Mouse (Mus musculus): ENCODE measurements around the gene Arl6ip4. TPM values are rescaled to one million over a fixed set of nuclear protein-coding genes. Genes with fewer than 3 reads are reported as not detected.

Gene Arl6ip4
- total RNA-seq, 2 experiments from 2014 or later, result 38.3 to 41.2 TPM

DNA sequence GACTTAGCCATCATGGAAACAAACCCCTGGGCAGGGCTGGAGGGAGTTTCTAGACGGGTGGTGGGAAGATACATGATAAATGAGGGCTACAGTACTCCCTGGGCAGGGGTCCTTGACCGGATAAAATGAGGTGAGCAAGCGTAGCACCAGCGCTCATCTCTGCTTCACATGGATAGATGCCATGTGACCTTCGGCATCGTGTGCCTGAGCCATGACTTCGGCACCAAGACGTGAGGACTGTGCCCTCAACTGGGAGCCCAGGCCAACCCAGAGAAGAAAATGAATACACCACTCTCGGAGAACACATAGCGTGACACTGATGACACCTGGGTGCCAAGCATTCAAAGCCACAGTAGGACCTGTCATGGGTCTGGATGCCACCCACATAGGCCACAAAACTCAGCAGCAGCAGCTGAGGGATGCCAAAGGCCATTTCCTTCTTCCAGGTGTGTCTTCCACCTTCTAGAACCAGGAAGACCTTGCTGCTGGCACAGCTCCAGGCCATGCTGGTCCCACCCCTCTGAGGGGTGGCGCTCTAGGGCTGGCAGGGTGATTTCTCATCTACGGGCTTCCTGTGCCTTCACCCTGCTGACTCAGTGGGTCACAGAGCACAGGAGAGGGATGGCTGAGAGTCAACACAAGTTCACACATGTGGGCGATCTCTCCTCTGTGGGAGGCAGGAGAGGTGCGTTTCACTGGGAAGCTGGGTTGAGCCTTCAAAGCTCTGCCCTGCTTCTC, 31.9 kb upstream of the Arl6ip4 start:
- TF ChIP-seq CTCF (IDR thresholded peaks at IDR 0.05), result no peak
- no peak for DNase-seq
- intact Hi-C loops (cut with DNase I), result loop anchor here (1.0 to 2.0 kb wide), 2 partner anchors 83 to 137 kb away; no protein-coding TSS in a partner anchor
- Histone ChIP-seq H3K4me3 (no peak overlapping the region), H3K27ac (no peak overlapping the region)

DNA sequence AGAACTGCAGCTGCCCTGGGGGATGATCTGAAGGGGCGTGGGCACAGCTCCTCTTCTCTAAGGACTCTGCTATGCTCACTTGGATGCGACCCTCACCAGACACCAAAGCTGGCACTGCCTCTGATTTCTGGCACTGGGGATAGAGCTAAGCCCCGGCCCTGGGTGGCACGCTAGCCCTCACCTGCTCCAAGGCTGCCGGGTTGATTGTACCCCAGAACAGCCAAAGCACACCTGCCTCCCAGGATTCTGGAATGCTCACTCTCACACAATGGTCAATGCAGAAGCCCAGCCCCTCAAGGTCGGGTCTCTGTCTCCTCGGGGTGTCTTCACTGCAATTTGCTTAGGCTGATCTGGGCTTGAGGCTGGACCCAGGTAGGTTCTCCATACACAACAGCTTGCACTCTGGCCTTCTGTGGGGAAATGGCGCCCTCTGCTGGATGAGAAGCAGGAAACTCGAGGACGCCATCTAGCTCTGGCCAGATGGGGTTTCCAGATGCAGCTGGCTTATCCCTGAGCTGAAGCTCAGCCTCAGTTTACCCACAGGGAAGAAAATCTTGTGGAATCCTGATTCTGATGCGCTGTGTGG, 31.2 kb upstream of the Arl6ip4 start:
- DNase-seq, result peak; percentile 90
- peak; percentile 96 for TF ChIP-seq CTCF (IDR thresholded peaks at IDR 0.05)
- intact Hi-C loops (cut with DNase I), result loop anchor here (1.0 to 2.0 kb wide), 2 partner anchors 83 to 138 kb away; no protein-coding TSS in a partner anchor

DNA sequence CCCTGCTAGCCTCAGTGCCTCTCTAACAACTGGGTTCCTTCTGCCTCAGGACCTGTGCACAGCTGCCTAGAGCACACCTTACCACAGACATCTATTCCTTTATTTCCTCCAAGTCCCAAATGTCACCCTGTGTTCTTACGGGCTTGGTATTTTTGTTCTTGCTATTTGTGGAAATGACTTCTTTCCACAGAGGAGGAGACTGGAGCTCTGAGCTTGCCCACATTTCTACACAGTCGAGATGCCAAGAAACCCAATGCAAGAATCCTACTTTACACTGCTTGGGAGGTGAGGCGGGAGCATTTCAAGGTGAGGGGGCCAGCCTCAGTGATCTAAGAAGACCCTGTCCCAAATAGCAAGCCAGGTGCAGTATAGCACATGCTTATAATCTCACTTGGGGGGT, 30.4 kb upstream of the Arl6ip4 start:
- Histone ChIP-seq H3K27ac (peak overlapping the region; percentile 79), H3K4me3 (peak overlapping the region; percentile 38; the same call in 1 of the 2 replicates)
- TF ChIP-seq CTCF (IDR thresholded peaks at IDR 0.05), result no peak
- DNase-seq, result no peak
- intact Hi-C loops (cut with DNase I), result loop anchor here (2.0 kb wide), 1 partner anchor 139 kb away; no protein-coding TSS in a partner anchor

More for the DNA sequence above, 31.2 kb upstream of the Arl6ip4 start:
- H3K4me3 ChIP-seq, result peak overlapping the region; percentile 38
- peak overlapping the region; percentile 79 for H3K27ac ChIP-seq

DNA sequence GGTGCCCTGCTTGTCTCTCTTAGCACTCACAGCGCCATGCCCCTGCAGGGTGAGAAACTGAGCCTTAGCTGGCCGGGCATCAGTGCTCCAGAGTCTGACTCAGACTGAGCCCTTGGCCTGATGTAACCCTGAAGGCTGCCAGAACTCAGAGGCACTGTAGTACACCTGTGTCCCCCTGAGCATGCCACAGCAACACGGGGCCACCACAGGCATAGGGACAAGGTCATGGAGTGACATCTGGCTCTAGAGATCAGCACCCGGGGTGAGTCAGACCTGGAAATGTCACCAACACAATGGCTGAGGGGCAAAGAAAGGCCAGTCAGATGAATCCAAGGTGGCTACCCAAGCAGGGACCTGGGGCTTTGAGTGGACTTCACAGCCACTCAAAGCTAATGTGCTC, 29.0 kb upstream of the Arl6ip4 start:
- no peak for TF ChIP-seq CTCF (IDR thresholded peaks at IDR 0.05)
- H3K4me3 ChIP-seq, result no peak overlapping the region
- H3K27ac ChIP-seq, result peak overlapping the region; percentile 8; the same call in 1 of the 2 replicates
- DNase-seq, result no peak
- intact Hi-C loops (cut with DNase I), result no loop called here

DNA sequence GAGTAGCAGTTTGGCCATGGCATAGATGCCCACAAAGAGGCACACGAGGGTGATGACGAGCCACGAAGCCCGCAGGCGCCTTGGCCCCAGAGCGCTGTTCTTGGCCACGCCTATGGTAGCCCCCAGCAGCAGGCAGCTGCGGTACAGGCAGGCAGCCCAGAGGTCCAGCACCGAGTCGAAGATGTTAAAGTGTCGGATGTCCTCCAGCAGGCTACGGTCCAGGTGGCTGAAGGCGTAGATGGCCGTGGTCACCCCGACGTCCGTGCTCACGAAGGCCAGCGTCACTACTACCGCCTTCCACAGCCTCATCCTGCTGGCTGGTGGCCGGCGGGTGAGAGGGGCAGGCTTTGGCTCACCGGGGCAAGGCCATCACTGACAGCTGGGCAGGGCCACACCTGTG, 26.0 kb upstream of the Arl6ip4 start:
- Histone ChIP-seq H3K4me3 (no peak overlapping the region), H3K27ac (no peak overlapping the region; the same call in 1 of the 2 replicates)
- intact Hi-C loops (cut with DNase I), result no loop called here
- peak; percentile 86 for DNase-seq
- TF ChIP-seq CTCF (IDR thresholded peaks at IDR 0.05), result no peak

DNA sequence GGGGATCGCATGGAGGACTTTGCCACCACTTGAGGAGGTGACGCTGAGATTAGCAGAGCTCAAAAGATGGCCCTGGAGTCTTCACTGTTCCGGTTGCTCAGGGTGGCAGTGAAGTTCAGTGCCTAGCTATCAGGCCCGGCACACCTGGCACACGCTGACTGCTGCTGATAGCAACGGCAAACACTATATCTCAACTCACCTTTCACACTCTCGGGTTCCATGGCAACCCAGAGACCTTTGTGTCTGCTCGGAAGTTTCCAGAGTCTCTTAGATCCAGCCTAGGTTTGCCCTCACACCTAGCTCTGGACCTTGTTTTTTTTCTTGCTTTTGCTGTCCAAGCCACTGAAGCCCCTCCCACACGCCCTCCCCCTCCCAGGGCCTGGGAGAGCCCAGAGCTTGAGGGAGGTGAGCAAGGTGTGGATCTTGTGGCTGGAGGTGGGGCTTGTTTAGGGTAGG, 23.9 kb upstream of the Arl6ip4 start:
- H3K4me3 ChIP-seq, result no peak overlapping the region
- no peak for TF ChIP-seq CTCF (IDR thresholded peaks at IDR 0.05)
- DNase-seq, result no peak
- intact Hi-C loops (cut with DNase I), result no loop called here
- peak overlapping the region; percentile 28; the same call in 1 of the 2 replicates for H3K27ac ChIP-seq

DNA sequence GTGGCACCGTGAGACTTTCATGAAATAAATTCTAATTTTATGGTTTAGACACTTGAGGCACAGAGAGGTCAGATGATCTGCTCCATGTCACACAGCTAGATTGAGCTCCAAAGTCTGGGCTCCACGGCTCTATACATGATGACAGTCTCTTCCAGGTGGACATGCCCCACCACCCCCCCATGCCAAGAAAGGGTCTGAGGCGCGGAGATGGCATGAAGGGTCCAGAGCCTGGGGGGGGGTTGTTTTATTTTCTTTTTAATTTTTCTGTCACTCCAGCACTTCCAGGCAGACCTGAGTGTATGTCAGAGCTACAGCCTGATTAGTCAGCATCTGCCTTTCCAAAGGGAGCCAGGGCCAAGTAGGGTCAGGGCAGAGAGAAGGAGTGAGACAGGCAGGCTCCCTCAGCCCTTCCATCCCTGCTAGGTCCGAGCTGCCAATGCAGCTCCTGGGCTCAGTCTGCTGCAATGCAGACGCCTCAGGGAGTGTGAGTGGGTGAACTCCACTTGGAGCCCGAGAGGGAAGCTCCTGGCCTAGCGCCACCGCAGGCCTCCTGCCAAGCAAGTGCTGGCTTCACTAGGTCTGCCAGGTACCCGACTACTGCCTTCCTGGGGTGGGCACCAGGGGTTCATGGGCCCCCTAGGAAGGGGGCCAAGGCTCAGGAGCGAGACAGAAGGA, 22.6 kb upstream of the Arl6ip4 start:
- H3K4me3 ChIP-seq, result peak overlapping the region; percentile 9; the same call in 1 of the 2 replicates
- peak; percentile 79 for DNase-seq
- no peak for TF ChIP-seq CTCF (IDR thresholded peaks at IDR 0.05)
- intact Hi-C loops (cut with DNase I), result no loop called here
- peak overlapping the region; percentile 60 for H3K27ac ChIP-seq

DNA sequence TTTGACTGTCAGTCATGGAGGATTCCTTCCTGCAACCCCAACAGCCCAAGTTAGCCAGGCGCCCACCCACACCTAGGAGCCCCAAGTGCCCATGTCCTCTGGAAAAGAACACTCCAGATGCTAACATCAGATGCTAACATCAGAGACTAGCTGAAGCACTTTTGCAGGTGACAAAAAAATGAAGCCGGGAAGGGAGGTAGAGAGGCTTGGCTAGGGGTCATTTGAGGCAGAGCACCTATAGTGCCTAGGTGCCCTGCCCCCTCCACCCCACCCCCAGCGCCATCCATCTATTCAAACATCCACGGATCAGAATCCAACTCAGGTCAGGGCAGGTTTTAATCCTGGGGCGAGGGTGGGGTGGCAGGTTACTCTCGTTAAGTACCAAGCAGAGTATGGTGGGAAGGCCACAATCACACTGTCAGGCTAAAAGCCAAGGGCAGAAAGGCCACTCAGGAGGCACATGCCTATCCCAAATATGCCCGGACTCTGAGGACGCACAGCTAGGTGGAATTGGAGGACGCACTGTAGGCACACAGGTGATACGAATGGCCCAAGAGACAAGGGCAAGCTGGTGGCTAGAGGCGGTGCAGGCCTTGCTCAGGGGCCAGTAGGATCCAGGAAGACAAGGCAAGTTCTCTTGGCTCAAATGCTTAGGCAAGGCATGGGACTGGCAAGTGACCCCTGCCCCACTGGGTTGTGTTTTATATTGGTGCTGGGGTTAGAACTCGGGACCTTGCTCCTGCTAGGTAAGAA, 21.9 kb upstream of the Arl6ip4 start:
- peak overlapping the region; percentile 9; the same call in 1 of the 2 replicates for H3K4me3 ChIP-seq
- peak overlapping the region; percentile 60 for H3K27ac ChIP-seq
- no peak for DNase-seq
- intact Hi-C loops (cut with DNase I), result no loop called here
- TF ChIP-seq CTCF (IDR thresholded peaks at IDR 0.05), result no peak

DNA sequence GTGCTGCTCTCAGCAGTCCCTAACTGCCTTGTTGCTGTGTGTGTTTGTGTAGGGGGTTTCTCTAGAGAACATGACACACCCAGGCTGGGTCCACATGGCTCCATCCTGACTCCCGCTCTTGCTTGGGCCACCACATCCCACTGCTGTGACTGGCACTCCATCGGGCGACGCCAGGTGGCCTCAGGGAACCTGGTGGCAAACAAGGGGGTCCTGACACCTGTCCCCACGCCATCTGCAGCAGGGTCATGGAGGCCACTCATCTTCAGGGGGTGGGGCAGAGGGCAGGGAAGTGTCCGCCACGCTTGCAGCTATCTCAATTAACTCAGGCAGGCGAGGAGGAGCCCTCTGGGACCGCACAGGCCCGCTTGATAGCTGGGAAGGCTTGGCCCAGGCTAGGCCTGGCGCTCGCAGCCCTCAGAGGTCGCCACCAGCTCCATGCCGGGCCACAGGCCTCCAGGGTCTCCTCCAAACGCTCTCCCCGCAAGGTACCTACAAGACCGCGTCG, 20.8 kb upstream of the Arl6ip4 start:
- no peak for DNase-seq
- intact Hi-C loops (cut with DNase I), result no loop called here
- no peak for TF ChIP-seq CTCF (IDR thresholded peaks at IDR 0.05)
- Histone ChIP-seq H3K27ac (peak overlapping the region; percentile 89), H3K4me3 (peak overlapping the region; percentile 96)

DNA sequence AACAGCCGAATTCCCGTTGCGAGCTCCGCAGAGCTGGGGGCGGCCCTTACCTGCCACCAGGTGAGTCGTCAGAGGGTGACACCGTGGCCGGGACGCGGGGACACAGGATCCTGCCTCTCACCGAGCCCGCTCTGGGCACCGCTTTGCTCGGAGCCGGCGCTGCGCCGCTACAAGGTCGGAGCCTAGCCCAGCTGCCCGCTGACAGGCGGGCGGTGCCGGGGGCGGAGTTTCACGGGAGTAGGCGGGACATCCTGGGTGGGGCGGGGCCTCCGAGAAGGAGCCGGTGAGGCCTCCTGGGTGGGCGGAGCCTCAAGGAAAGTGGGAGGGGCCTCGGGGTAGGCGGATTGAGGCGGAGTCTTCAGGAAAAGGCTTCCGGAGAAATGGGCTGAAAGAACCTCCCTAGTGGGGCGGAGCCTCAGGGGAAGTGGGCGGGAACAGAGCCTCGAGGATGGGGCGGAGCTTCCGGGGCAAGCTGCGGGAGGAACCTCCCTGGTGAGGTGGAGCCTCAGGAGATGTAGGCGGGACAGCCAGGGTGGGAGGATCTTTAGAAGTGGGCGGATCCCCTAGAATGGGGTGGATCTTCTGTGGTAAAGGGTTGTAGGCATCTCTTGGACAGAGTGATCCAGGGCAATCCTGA, 20.2 kb upstream of the Arl6ip4 start, which contains the start of gene Abcb9:
Abcb9 (minus strand) TSS at position 203 of the 637 bp plus-strand sequence.
- Histone ChIP-seq H3K27ac (peak within 1 kb of the TSS; percentile 89), H3K4me3 (peak within 1 kb of the TSS; percentile 96)
- no peak for TF ChIP-seq CTCF (IDR thresholded peaks at IDR 0.05)
- intact Hi-C loops (cut with DNase I), result no loop called here
- peak; percentile 99 for DNase-seq

DNA sequence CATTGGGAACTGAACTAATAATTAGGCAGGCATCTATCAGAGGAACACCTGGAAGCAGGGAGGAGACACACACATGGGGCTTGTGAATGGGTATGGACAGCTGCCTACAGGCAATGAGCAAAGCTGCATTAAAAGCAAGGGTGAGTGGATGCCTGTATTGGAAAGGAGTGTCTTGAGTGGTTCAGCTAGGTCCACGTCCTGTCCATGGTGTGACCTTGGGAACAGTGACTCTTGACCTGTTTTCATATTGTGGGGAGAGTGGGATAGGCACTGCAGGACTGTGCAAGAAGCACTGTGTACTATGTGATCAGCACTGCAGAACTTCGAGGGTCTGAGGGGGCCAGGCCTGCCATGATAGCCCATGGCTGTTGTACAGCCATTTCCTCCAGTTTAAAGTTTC, 17.0 kb upstream of the Arl6ip4 start:
- H3K27ac ChIP-seq, result no peak overlapping the region
- no peak overlapping the region for H3K4me3 ChIP-seq
- no peak for DNase-seq
- no peak for TF ChIP-seq CTCF (IDR thresholded peaks at IDR 0.05)
- intact Hi-C loops (cut with DNase I), result no loop called here

All from gastrocnemius, adult 2 months (tissue).